Mouse (Mus musculus): ENCODE measurements at regions not wholly inside any gene's neighbourhood (a gene's known extent, or its start where the extent isn't known, plus 50 kb on each side); places are given as distances from the start of the nearest gene placed in this dataset.
"Not testable (repeated sequence)": the region's sequence is repeated elsewhere in the genome, so short reads cannot be mapped to it uniquely, and the experiment has no call there.

DNA sequence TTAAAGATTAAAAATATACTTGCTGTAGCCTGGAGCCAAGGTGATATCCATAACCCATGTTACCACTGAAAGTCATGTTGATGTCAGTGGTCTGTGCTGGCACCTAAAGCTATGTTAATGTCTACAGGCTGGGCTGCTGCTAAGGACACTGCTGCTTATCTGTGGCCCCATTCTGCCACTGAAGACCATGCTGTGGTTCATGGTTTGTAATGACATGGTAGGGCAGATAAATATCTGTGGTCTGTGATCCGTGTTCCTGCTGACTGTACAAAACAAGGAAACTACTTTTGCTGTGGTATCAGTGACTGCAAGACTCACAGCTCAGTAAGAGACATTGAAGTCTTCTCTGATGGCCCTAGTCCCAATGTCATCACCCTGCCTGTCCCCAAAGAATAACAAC is 245.7 kb downstream of the Slco4c1 start:
- H3K27me3 ChIP-seq, result no peaks in the 10 kb centered on the region
- 88% methylated on average over 1 of the region's 1 CpGs for WGBS

DNA sequence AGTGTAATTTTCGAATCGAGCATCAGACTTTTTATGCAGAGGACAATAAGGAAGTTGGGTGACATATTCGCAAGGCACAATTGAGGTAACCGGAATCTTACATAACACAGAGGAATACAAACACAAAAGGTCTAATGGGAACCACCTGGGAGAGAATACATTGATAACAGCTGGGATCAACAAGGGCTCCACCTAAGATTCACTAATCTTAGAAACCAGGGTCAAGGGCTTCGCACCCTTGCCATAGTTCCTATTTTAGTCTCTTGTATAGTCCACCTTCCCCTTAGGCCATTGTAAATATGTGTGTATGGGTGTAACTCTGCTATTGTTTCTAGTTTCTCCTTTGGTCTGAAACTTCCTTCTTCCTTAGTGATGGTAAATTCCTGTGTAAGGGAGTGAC is 246.6 kb downstream of the Slco4c1 start:
- not testable (repeated sequence) for H3K4me2 ChIP-seq; ATAC-seq (ENCODE audit: low read depth)
- WGBS, result 94% methylated on average over 5 of the region's 5 CpGs

More for the DNA sequence above, 245.7 kb downstream of the Slco4c1 start:
- no peaks in the 10 kb centered on the region for H3K9me3 ChIP-seq
- H3K4me3 ChIP-seq, result no peak overlapping the region
- ATAC-seq (ENCODE audit: low read depth), result no peak
- no peak overlapping the region for H3K27ac ChIP-seq (replicated peaks)
- no peaks in the 10 kb centered on the region for H3K4me1 ChIP-seq (replicated peaks)
- H3K9ac ChIP-seq, result no peak overlapping the region
- no peaks in the 10 kb centered on the region for H3K36me3 ChIP-seq
- no peak overlapping the region for H3K4me2 ChIP-seq

DNA sequence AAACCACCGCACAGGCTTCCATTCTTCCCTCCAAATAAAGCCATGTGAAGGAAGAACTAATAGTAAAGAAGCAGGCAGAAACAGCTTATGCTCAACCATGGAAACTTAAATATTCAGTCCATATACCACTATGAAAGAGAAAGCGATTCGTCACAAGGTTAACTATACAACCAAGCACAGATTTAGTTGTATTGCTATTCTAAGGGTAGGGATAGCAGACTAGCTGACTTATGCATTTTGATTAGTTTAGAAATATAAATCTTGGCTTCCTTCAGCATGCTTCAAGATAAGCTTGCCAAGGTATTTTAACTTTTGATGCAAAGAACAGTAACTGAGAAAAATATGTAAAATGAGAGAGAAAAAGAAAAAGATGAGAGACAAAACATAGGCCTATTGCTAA is 275.8 kb downstream of the Slco4c1 start:
- no peak overlapping the region for H3K27ac ChIP-seq (replicated peaks)
- 92% methylated on average over 3 of the region's 3 CpGs for WGBS
- no peak for ATAC-seq (ENCODE audit: low read depth)
- H3K4me2 ChIP-seq, result no peak overlapping the region
- no peaks in the 10 kb centered on the region for H3K4me1 ChIP-seq (replicated peaks)
- H3K9me3 ChIP-seq, result no peaks in the 10 kb centered on the region
- no peaks in the 10 kb centered on the region for H3K27me3 ChIP-seq
- H3K9ac ChIP-seq, result no peak overlapping the region
- no peaks in the 10 kb centered on the region for H3K36me3 ChIP-seq
- no peak overlapping the region for H3K4me3 ChIP-seq

More for the DNA sequence above, 246.6 kb downstream of the Slco4c1 start:
- not testable (repeated sequence) for H3K36me3 ChIP-seq; H3K27me3 ChIP-seq; H3K9ac ChIP-seq; H3K27ac ChIP-seq (replicated peaks); H3K4me1 ChIP-seq (replicated peaks); H3K4me3 ChIP-seq; H3K9me3 ChIP-seq

DNA sequence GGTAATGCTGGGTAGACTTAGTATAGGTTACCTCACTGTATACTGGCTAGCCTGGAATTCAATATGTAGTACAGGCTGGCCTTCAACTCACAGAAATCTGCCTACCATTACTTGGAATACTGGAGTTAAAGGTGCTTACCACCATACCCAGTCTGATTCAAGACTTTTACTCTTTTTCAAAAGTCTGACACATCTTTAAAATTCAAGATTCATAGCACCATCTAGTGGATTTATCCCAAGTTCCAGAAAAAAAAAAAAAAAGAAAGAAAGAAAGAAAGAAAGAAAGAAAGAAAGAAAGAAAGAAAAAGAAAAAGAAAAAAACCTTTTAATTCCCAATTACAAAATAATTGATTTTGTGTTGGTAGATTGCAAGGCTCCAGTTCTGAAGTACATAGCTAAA is 302.7 kb downstream of the Slco4c1 start:
- Histone ChIP-seq H3K4me2 (no peak overlapping the region), H3K9ac (no peak overlapping the region), H3K4me3 (no peak overlapping the region), H3K36me3 (no peaks in the 10 kb centered on the region), H3K27me3 (no peaks in the 10 kb centered on the region), H3K4me1 (replicated peaks) (no peaks in the 10 kb centered on the region), H3K9me3 (no peaks in the 10 kb centered on the region), H3K27ac (replicated peaks) (no peak overlapping the region)
- no peak for ATAC-seq (ENCODE audit: low read depth)

DNA sequence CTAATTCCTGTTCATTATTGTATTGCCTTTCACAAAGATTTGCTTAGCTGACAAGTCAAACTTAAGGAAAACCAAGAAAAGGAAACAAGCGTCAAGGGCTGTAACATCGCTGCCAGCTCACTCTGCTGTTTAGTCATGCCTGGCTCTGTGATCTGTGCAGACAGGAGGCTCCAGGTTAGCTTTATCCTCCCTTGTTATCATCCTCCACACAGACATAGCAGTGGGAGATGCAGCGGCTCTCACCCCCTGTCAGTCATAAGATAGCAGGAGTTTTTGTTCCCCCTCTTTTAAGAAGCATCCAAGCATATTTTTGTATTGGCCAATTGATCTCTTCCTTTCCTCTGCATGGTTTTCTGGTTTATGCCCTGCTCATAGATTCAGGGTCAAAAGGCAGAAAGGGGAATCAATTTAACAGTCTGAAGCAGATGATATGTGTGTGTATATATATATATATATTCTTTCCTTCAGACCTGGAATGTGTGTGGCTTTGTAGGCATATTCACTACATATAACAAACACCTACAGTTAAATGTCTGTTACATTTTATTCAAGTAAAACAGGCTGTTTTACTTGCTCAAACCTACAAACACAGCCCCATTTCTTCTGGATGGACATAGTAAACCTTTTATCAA is 308.6 kb downstream of the Slco4c1 start:
- Histone ChIP-seq H3K9me3 (no peaks in the 10 kb centered on the region), H3K9ac (no peak overlapping the region), H3K36me3 (no peaks in the 10 kb centered on the region), H3K4me3 (no peak overlapping the region), H3K27ac (replicated peaks) (no peak overlapping the region), H3K4me1 (replicated peaks) (no peaks in the 10 kb centered on the region), H3K27me3 (no peaks in the 10 kb centered on the region), H3K4me2 (no peak overlapping the region)
- WGBS, result 84% methylated on average over 3 of the region's 3 CpGs
- ATAC-seq (ENCODE audit: low read depth), result no peak; the same call in 1 of the 2 replicates

DNA sequence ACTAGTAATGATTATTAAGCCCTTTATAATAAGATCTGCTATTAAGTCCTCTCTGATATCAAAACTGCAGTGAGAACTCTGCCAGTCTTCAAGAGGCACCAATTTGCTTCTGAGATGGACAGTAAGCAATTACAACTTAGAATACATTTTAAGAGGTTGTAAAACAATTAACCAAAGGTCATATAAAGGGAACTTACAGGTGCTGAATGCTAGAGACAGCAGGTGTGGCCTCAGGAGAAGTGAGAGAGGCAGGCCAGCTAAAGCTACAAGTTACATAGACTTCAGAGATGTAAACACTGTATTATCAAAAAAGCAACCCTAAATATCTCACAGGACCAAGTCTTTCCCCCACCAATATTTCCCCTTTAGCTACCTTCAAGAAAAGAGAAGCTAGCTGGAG is 315.7 kb downstream of the Slco4c1 start:
- Histone ChIP-seq H3K27me3 (no peaks in the 10 kb centered on the region), H3K4me3 (no peak overlapping the region), H3K9me3 (no peaks in the 10 kb centered on the region), H3K36me3 (no peaks in the 10 kb centered on the region), H3K9ac (no peak overlapping the region), H3K4me2 (no peak overlapping the region), H3K27ac (replicated peaks) (no peak overlapping the region), H3K4me1 (replicated peaks) (no peaks in the 10 kb centered on the region)
- ATAC-seq (ENCODE audit: low read depth), result no peak

DNA sequence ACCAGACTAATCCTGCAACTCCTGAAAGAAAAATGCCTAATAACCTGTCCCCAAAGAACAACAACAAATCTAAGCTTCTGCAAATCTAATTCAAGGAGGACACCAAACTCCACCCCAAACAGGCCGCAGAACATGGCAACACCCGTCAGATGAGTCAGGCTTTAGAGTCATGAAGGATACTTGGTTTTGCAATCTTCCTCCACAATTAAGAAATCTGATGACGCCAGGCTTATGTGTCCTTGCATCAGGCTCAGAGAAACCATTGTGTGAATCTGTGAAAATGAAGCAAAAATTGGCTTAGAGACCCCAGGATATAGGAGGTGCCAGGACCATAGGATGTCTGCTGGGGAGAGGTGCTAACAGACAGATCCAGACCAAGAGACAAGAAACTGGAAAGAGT is 352.6 kb downstream of the Slco4c1 start:
- H3K27ac ChIP-seq (replicated peaks), result no peak overlapping the region
- WGBS, result 92% methylated on average over 3 of the region's 3 CpGs
- H3K4me1 ChIP-seq (replicated peaks), result no peaks in the 10 kb centered on the region
- ATAC-seq (ENCODE audit: low read depth), result no peak
- no peak overlapping the region for H3K4me2 ChIP-seq
- H3K4me3 ChIP-seq, result no peak overlapping the region
- no peaks in the 10 kb centered on the region for H3K9me3 ChIP-seq
- no peak overlapping the region for H3K9ac ChIP-seq
- H3K36me3 ChIP-seq, result no peaks in the 10 kb centered on the region
- H3K27me3 ChIP-seq, result no peaks in the 10 kb centered on the region

DNA sequence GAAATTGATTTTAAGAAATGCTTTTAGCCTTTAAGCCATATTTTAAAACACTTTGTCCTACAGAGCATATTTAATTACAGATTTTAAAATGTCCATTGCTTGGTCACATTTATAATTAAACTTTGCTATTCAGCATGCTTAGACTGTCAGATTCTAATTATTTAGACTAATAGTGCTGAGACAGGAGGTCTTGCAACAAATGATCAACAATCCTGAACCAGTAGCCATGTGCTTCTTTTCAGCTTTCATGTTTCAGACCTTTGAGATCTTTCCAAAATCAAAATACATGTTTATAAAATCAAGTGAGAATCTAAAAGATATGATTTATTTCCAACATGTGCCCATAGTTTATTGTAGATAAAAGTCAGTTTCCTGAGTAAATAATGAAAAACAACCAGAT is 371.0 kb downstream of the Slco4c1 start:
- Histone ChIP-seq H3K36me3 (no peaks in the 10 kb centered on the region), H3K4me2 (no peak overlapping the region), H3K27me3 (no peaks in the 10 kb centered on the region), H3K9me3 (no peaks in the 10 kb centered on the region), H3K4me3 (no peak overlapping the region), H3K9ac (no peak overlapping the region), H3K4me1 (replicated peaks) (no peaks in the 10 kb centered on the region), H3K27ac (replicated peaks) (no peak overlapping the region)
- ATAC-seq (ENCODE audit: low read depth), result no peak

DNA sequence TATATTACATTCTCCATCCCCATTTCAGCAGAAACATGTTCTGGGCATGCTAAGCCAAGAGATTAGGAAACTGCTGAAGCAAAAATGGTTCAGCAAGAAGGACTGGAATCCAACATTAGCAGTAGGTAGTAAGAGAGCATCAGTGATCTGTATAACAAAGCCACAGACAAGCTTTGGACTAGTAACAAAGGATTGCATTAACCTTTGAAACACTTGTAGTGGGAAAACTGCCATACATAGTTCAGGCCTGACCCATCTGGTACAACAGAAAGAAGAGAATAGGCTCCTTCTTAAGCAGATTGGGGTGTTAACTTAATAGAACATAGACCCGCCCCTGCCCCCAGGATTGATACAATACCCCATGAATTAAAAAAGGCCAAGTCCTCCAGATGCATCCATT is 389.2 kb downstream of the Slco4c1 start:
- H3K36me3 ChIP-seq, result no peaks in the 10 kb centered on the region
- 76% methylated on average over 1 of the region's 1 CpGs for WGBS
- H3K4me1 ChIP-seq (replicated peaks), result no peaks in the 10 kb centered on the region
- no peaks in the 10 kb centered on the region for H3K27me3 ChIP-seq
- H3K9me3 ChIP-seq, result no peaks in the 10 kb centered on the region
- H3K4me3 ChIP-seq, result no peak overlapping the region
- H3K9ac ChIP-seq, result no peak overlapping the region
- H3K27ac ChIP-seq (replicated peaks), result no peak overlapping the region
- H3K4me2 ChIP-seq, result no peak overlapping the region
- no peak for ATAC-seq (ENCODE audit: low read depth)

DNA sequence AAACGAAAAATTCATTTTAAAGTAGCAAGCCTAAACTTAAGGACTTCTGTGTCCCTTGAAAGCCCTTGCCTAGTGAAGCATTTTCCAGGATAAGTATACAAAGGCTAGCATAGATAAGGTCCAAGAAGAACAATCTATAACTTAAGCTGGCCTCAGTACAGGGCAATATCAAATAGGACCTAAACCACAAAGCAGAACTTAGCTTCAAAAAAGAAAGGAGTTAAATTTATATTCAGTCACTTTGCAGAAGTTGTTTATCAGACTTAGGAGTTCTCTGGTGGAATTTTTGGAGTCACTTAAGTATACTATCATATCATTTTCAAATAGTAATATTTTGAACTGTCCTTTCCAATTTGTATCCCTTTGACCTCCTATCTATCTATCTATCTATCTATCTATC is 421.1 kb downstream of the Slco4c1 start:
- H3K4me3 ChIP-seq, result no peak overlapping the region
- H3K36me3 ChIP-seq, result no peaks in the 10 kb centered on the region
- no peak overlapping the region for H3K27ac ChIP-seq (replicated peaks)
- ATAC-seq (ENCODE audit: low read depth), result no peak
- H3K4me1 ChIP-seq (replicated peaks), result no peaks in the 10 kb centered on the region
- 0 out of 2 replicates have a peak, but pooled peaks cover 3% of the 10 kb centered on the region for H3K9me3 ChIP-seq
- H3K9ac ChIP-seq, result no peak overlapping the region
- H3K27me3 ChIP-seq, result no peaks in the 10 kb centered on the region
- 63% methylated on average over 1 of the region's 1 CpGs for WGBS
- no peak overlapping the region for H3K4me2 ChIP-seq

DNA sequence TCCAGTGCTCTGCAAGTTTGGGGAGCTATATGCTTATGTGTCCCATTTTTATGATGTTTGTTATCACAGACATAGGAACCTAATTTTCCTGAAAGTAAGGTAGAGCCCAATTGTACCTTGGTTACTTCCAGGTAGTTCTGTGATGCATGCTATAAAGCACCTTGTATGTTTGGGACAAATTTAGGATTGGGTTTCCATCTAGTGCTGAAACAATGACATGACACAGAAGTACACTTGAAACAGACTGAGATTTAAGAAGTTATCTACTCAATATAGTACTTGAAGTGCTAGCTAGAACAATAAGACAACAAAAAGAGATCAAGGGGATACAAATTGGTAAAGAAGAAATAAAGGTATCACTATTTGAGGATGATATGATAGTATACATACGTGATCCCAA is 426.8 kb downstream of the Slco4c1 start:
- Histone ChIP-seq H3K36me3 (no peaks in the 10 kb centered on the region), H3K4me3 (no peak overlapping the region)
- 90% methylated on average over 1 of the region's 1 CpGs for WGBS

DNA sequence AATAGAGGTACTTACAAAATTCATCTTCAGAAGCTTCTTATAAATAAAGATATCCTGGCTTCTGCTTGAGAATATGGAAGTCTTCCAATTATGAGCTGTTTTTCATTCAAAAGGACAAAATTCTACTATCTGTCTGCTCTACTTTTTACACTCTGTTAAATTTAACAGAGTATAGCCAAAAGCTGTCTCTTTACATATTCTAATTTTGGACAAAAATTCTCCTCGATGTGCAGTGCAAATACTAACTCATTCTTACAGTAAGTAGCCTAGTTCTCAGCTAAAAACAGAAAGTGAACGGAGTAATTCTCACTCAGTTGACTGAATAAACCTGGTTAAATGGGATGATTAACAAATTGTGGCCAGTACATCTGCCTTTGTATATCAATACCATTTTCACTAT is 438.9 kb downstream of the Slco4c1 start:
- no peak overlapping the region for H3K27ac ChIP-seq (replicated peaks)
- no peak overlapping the region for H3K9ac ChIP-seq
- H3K4me1 ChIP-seq (replicated peaks), result no peaks in the 10 kb centered on the region
- no peak for ATAC-seq (ENCODE audit: low read depth)
- 73% methylated on average over 2 of the region's 2 CpGs for WGBS
- H3K27me3 ChIP-seq, result no peaks in the 10 kb centered on the region
- no peaks in the 10 kb centered on the region for H3K9me3 ChIP-seq
- no peak overlapping the region for H3K4me3 ChIP-seq
- H3K36me3 ChIP-seq, result no peaks in the 10 kb centered on the region
- no peak overlapping the region for H3K4me2 ChIP-seq

More for the DNA sequence above, 426.8 kb downstream of the Slco4c1 start:
- Histone ChIP-seq H3K4me2 (no peak overlapping the region), H3K27me3 (no peaks in the 10 kb centered on the region), H3K9me3 (no peaks in the 10 kb centered on the region), H3K9ac (no peak overlapping the region), H3K27ac (replicated peaks) (no peak overlapping the region), H3K4me1 (replicated peaks) (no peaks in the 10 kb centered on the region)
- no peak for ATAC-seq (ENCODE audit: low read depth)

DNA sequence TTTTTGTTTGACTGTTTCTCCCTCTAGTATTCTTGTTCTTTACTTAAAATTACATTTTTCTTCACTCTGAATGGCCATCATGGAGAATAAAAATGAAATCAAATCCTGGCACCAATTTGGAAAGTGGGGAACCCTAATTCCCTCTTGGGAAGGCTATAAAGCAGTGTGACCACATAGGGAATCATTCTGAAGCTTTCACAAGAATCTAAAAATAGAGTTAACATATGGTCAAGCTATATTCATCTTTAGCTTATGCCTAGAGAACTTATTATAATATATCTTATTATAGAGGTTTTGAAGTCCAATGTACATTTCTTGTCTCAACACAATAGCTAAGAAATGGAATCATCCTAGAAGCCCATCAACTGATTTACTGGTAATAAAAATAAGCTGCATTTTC is 448.5 kb downstream of the Slco4c1 start:
- Histone ChIP-seq H3K4me1 (replicated peaks) (no peaks in the 10 kb centered on the region), H3K36me3 (no peaks in the 10 kb centered on the region)

More for the DNA sequence above, 448.5 kb downstream of the Slco4c1 start:
- no peaks in the 10 kb centered on the region for H3K9me3 ChIP-seq
- H3K27ac ChIP-seq (replicated peaks), result no peak overlapping the region
- H3K9ac ChIP-seq, result no peak overlapping the region
- no peak overlapping the region for H3K4me3 ChIP-seq
- H3K4me2 ChIP-seq, result no peak overlapping the region
- ATAC-seq (ENCODE audit: low read depth), result no peak
- no peaks in the 10 kb centered on the region for H3K27me3 ChIP-seq
